Mouse (Mus musculus) embryonic stem cell, embryonic (primary cell): ENCODE measurements around the gene Gje1.

Experiments used
- CTCF ChIA-PET, 4 experiments: fragments of 300-600 bp in 2 of 4; fragments of 350-600 bp in 2 of 4; sonication (Branson Sonifier 250); formaldehyde crosslinking; loops; one replicate each; lab custom pipeline; 2022; ENCODE audit warnings: inconsistent platforms in 2 of 4; lab: Charles Lee
- POLR2A ChIA-PET, 4 experiments: fragments of 300-600 bp in 2 of 4; fragments of 350-600 bp in 2 of 4; sonication (Branson Sonifier 250); formaldehyde crosslinking; loops; one replicate each; lab custom pipeline; 2022; ENCODE audit warnings: antibody characterized with exemption in 4 of 4, inconsistent platforms in 1 of 4; lab: Charles Lee

Gene Gje1

GRCm38 (mm10) chr10:14718114-14718513 lies at the start of gene Gje1:
Gene Gje1, minus strand, starts transcription at chr10:14718214.
- ChIA-PET POLR2A (no interaction called here), CTCF (no interaction called here)

GRCm38 (mm10) chr10:14760618-14761017 lies 42.6 kb upstream of the Gje1 start:
- ChIA-PET CTCF (interaction anchor here in 2 of 4 experiments (0.5 to 1.0 kb wide), 3 partner anchors 357 to 505 kb away, joined by 3 to 13 read pairs (median 3); no protein-coding TSS in a partner anchor), POLR2A (no interaction called here)

GRCm38 (mm10) chr10:14759665-14760558 lies 41.9 kb upstream of the Gje1 start:
- POLR2A ChIA-PET, result no interaction called here

DNA sequence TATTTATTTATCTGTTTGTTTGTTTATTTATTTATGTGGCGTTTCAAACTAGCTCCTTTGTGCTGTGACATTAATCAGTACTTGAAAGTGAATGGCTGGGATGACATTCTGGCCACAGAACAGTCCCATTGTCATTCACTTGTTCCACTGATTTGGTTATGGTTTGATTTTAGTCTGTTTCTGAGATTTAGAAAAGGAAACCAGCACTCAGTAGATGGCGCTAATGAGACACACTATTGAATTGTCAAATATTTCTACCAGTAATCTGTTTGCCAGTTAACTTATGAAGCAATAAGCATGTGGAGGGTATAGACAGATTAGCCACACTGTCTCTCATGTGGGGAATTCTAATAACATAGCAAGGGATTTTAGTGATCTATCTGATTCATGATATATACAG lies 16.3 kb upstream of the Gje1 start:
- ChIA-PET CTCF (no interaction called here), POLR2A (no interaction called here)

More at GRCm38 (mm10) chr10:14759665-14760558, 41.9 kb upstream of the Gje1 start:
- CTCF ChIA-PET, result no interaction called here

DNA sequence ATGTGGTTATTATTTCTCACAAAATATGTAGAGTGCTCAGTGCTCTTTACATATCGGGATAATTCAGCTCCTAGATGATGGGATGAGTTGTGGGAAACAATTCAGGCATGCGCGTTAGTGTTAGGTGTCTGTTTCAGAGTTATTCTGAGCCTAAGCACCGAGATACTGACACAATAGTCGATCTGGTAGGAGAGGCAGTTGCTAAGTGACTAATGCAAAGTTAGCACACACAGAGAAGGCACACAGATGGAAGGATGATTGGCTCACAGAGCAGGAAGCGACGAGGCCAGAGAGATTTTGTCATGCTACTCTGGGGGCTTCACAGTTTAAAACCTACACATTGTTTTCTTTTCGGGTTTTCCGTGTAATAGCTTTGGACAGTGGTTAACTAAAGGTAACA lies 7.7 kb upstream of the Gje1 start:
- ChIA-PET CTCF (no interaction called here), POLR2A (no interaction called here)

GRCm38 (mm10) chr10:14705072-14706066 lies 12.6 kb downstream of the Gje1 start, which contains the start of the genes Vta1 and Nmbr:
Gene Vta1, minus strand, starts transcription at chr10:14705560.
Gene Nmbr, plus strand, starts transcription at chr10:14705591.
- POLR2A ChIA-PET, result interaction anchor here in 1 of 4 experiments (0.6 kb wide), 1 partner anchor 23 kb away, joined by 3 read pairs; no protein-coding TSS in a partner anchor

DNA sequence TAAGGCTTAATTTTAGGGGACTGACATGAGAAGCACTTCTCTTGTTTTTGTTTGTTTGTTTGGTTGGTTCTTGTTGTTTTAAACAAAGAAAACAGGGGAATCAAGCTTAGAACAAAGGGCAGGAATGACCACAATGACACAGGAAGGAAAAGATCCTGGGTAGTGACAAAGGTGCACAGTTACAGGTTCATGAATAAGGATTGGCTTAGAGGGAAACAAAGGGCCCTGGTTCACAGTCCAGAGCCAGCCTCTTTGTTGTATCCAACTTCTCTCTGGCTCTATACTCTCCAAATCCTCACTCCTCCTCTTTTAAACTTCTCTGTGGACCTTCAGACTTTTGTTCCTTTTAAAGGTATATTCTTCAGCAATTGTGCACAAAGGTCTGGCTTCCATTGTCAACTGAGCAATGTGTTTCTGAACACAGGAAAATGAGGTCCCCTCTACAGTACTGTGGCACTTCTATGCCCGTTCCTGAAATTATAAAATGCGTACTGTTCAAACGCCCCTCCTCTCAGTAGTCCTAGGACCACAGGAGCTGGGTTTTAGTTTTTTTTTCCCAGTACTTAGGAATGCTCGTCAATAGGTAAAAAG lies 14.1 kb downstream of the Gje1 start:
- CTCF ChIA-PET, result no interaction called here
- POLR2A ChIA-PET, result interaction anchor here in 2 of 4 experiments (1.2 to 1.5 kb wide), 2 partner anchors 25 to 121 kb away, joined by 3 read pairs; no protein-coding TSS in a partner anchor

More at GRCm38 (mm10) chr10:14705072-14706066, 12.6 kb downstream of the Gje1 start, which contains the start of the genes Vta1 and Nmbr:
- CTCF ChIA-PET, result interaction anchor here in 1 of 4 experiments (1.0 kb wide), 1 partner anchor 301 kb away, joined by 5 read pairs; no protein-coding TSS in a partner anchor

GRCm38 (mm10) chr10:14703239-14703638 lies 14.8 kb downstream of the Gje1 start:
- CTCF ChIA-PET, result no interaction called here
- POLR2A ChIA-PET, result interaction anchor here in 2 of 4 experiments (1.2 to 1.5 kb wide), 2 partner anchors 24 to 120 kb away, joined by 3 read pairs; no protein-coding TSS in a partner anchor

DNA sequence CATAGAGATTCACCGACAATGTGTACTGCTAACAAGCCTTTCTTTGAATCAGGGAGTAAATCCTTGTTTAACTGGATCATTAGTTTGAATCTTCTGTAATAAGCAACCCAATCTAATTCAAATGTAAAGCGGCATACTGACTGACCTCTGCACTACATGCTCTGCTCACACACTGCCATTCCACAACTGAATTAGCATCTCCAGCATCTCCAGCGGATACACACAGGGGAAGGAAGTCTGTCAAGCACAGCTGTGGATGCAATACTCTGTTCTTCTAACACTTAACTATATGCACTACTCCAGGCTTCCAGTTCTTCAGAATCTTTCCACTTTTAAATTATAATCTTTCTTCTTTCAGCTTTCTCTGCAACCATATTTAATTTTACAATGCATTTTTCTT lies 27.7 kb downstream of the Gje1 start:
- ChIA-PET CTCF (interaction anchor here in 1 of 4 experiments (1.1 kb wide), 1 partner anchor 299 kb away, joined by 3 read pairs; no protein-coding TSS in a partner anchor), POLR2A (interaction anchor here in 2 of 4 experiments (1.1 to 1.3 kb wide), 2 partner anchors 10 to 12 kb away, joined by 3 read pairs; no protein-coding TSS in a partner anchor)

GRCm38 (mm10) chr10:14688785-14689442 lies 29.1 kb downstream of the Gje1 start:
- ChIA-PET CTCF (no interaction called here), POLR2A (no interaction called here)

DNA sequence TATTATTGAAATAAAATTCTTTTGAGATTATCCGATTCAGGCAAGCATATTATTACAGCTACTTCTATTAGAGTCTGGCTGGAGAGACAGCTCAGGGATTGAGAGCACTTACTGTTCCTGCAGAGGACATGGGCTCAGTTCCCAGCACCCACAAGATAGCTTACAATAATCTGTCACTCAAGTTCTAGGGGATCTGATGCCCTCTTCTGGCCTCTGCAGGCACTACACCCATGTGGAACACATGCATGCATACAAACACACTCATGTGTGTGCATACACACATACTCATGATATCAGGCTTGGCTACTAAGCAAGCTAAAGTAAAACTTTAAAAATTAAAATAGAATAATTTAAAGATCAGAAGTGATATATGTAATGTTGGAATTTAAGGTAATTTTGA lies 32.4 kb downstream of the Gje1 start:
- ChIA-PET POLR2A (interaction anchor here in 1 of 4 experiments (1.2 kb wide), 1 partner anchor 11 kb away, joined by 4 read pairs; no protein-coding TSS in a partner anchor), CTCF (interaction anchor here in 3 of 4 experiments (0.6 to 2.4 kb wide), 7 partner anchors 12 to 345 kb away, joined by 3 to 15 read pairs (median 4); no protein-coding TSS in a partner anchor)

- CTCF ChIA-PET, result no interaction called here
- POLR2A ChIA-PET, result no interaction called here
Measured at GRCm38 (mm10) chr10:14666147-14666546, 51.9 kb downstream of the Gje1 start.
